Mouse (Mus musculus) brain, embryonic 14.5 days (tissue): ENCODE results near the gene Cacna2d4.

ENCODE experiments used
- CTCF ChIP-seq: fragments of 200-500 bp; IDR thresholded peaks from 2 replicates; pipeline ENCODE4 v1.5.1; 2012; ENCODE audit warnings: inconsistent platforms, mild to moderate bottlenecking, moderate library complexity, borderline replicate concordance; ENCODE audit not compliant: insufficient read depth, insufficient read length; ENCODE audit errors: extremely low read depth
- POLR2A ChIP-seq: fragments of 200-500 bp; IDR thresholded peaks from 2 replicates; pipeline ENCODE4 v1.6.1; 2012; ENCODE audit warnings: mild to moderate bottlenecking, inconsistent platforms, borderline replicate concordance; ENCODE audit not compliant: poor library complexity, insufficient read depth, insufficient read length, severe bottlenecking; ENCODE audit errors: extremely low read depth

DNA sequence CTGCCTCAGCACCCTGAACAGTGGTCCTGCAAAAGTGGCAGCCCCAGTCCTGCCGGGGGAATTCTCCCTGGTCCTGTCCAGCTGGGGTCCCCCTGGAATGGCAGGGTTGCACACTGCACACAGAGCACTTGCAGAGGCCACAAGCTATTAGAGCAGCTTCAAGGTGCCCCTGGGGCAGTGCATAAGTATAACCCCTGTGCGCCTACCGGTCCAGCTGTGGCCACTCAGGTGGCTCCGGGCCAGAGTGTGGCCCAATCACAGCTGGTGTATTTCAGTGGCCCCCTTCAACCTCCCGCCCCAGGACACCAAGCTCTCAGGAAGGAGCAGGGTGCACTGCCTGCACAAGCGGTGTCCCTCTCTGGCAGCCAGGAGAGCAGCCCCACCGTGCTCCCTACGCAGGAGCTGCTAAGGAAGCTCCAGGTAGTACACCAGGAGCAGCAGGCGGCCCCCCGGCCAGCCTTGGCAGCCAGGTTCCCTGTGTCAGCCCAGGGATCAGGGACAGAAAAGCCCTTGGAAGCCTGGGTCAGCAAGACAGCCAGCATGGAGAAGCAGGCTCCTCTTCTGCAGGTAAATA lies 21.2 kb upstream of the Cacna2d4 start:
- no peak for TF ChIP-seq POLR2A
- no peak for TF ChIP-seq CTCF
